Mouse (Mus musculus) forebrain, postnatal 0 days (tissue): ENCODE measurements at regions not wholly inside any gene's neighbourhood (a gene's known extent, or its start where the extent isn't known, plus 50 kb on each side); places are given as distances from the start of the nearest gene placed in this dataset.
"Not testable (repeated sequence)": the region's sequence is repeated elsewhere in the genome, so short reads cannot be mapped to it uniquely, and the experiment has no call there.

Experiments
- ATAC-seq: fragments of 200-750 bp; cut with Nextera tagmentation; 2 replicates; pipeline ENCODE4 v1.8.0; 2017; ENCODE audit warnings: mild to moderate bottlenecking, moderate library complexity
- DNase-seq: peaks from one replicate; pipeline ENCODE4 v3.0.0-alpha.2; 2015
- H3K27ac ChIP-seq: fragments of 300-500 bp; sonication (generic); 2 replicates; pipeline ENCODE4 v1.5.1; 2014; ENCODE audit warnings: low read depth, mild to moderate bottlenecking, antibody characterized with exemption, low read length, moderate library complexity, mixed read lengths
- H3K27me3 ChIP-seq: fragments of 300-500 bp; sonication (generic); 2 replicates; pipeline ENCODE4 v1.6.1; 2014; ENCODE audit warnings: mild to moderate bottlenecking, low read length, mixed read lengths; ENCODE audit not compliant: insufficient read depth
- H3K36me3 ChIP-seq: fragments of 300-500 bp; sonication (generic); 2 replicates; pipeline ENCODE4 v1.6.1; 2014; ENCODE audit warnings: mild to moderate bottlenecking, moderate library complexity; ENCODE audit not compliant: insufficient read depth
- H3K4me1 ChIP-seq: fragments of 300-500 bp; sonication (generic); 2 replicates; pipeline ENCODE4 v1.6.1; 2014; ENCODE audit warnings: antibody characterized with exemption; ENCODE audit not compliant: insufficient read depth
- H3K4me2 ChIP-seq: fragments of 300-500 bp; sonication (generic); 2 replicates; pipeline ENCODE4 v1.6.1; 2014; ENCODE audit warnings: low read depth, mild to moderate bottlenecking, moderate library complexity
- H3K4me3 ChIP-seq: fragments of 300-500 bp; sonication (generic); 2 replicates; pipeline ENCODE4 v1.5.1; 2014; ENCODE audit warnings: low read depth, low read length, mixed read lengths
- H3K9ac ChIP-seq: fragments of 300-500 bp; sonication (generic); 2 replicates; pipeline ENCODE4 v1.6.1; 2014; ENCODE audit warnings: mild to moderate bottlenecking
- H3K9me3 ChIP-seq: fragments of 300-500 bp; sonication (generic); 2 replicates; pipeline ENCODE4 v1.6.1; 2016; ENCODE audit warnings: low read length
- CTCF ChIP-seq: sonication (generic); IDR thresholded peaks from 2 replicates; pipeline ENCODE4 v1.5.1; 2016; ENCODE audit warnings: antibody characterized with exemption, control low read depth, low read depth
- WGBS: fragments of 180-500 bp; shearing (Covaris S2); extraction: QIAGEN DNeasy Blood & Tissue Kit; methylation state at CpG from one replicate; pipeline ENCODE4 v1.1.7; 2014; 5-methylcytosine and 5-hydroxymethylcytosine counted together

GRCm38 (mm10) chrX:154717526-154717925 is 138.4 kb upstream of the Samt2 start:
- not testable (repeated sequence) for H3K4me1 ChIP-seq, H3K9ac ChIP-seq, H3K4me3 ChIP-seq, H3K36me3 ChIP-seq, DNase-seq, H3K27ac ChIP-seq, ATAC-seq, H3K4me2 ChIP-seq, H3K9me3 ChIP-seq, H3K27me3 ChIP-seq
- 86% methylated on average over 10 of the region's 10 CpGs for WGBS

DNA sequence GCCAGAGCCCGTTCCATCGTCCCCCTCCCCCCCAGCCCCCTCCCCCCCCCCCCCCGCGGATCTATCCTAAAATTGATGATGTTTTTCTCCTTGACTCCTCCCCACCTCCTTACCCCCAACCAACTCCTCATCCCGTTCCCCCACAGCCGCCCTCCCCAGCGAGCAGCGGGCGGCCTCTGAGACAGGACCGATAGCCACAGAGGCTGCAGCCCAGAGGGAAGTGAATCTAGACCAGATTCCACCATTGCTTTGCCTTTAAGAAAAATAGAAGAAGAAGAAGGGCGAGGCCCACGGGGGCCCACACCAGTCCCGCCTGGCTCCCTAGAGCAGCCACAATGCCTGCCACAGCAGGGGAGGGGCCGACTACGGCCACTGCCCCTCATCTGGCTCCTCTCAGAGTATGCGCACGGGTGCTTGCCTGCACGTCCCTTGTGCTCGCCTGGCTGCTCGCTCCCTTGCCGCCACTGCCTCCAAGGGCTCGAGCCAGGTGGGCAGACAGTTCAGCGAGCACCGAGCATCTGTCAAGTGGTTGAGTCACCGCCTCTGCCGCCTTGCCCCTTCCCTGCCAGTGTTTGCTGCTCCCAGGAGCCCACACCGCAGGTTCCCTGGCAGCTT is 134.6 kb upstream of the Samt2 start:
- Histone ChIP-seq H3K4me3 (peak overlapping the region; percentile 12; the same call in 1 of the 2 replicates), H3K9me3 (no peaks in the 10 kb centered on the region), H3K4me1 (no peaks in the 10 kb centered on the region), H3K27me3 (no peaks in the 10 kb centered on the region), H3K4me2 (peak overlapping the region; percentile 32), H3K27ac (no peak overlapping the region), H3K9ac (no peak overlapping the region), H3K36me3 (no peaks in the 10 kb centered on the region)
- TF ChIP-seq CTCF, result no peak
- ATAC-seq (peak; percentile 38; the same call in 1 of the 2 replicates), DNase-seq (peak; percentile 2)
- WGBS, result 48% methylated on average over 26 of the region's 27 CpGs

- H3K27me3 ChIP-seq, ATAC-seq, DNase-seq, H3K36me3 ChIP-seq, H3K27ac ChIP-seq, H3K9ac ChIP-seq, H3K9me3 ChIP-seq, H3K4me1 ChIP-seq, H3K4me2 ChIP-seq, H3K4me3 ChIP-seq: not testable (repeated sequence)
- WGBS, result 93% methylated on average over 8 of the region's 8 CpGs
Measured at GRCm38 (mm10) chrX:154712576-154712975, 133.4 kb upstream of the Samt2 start.

DNA sequence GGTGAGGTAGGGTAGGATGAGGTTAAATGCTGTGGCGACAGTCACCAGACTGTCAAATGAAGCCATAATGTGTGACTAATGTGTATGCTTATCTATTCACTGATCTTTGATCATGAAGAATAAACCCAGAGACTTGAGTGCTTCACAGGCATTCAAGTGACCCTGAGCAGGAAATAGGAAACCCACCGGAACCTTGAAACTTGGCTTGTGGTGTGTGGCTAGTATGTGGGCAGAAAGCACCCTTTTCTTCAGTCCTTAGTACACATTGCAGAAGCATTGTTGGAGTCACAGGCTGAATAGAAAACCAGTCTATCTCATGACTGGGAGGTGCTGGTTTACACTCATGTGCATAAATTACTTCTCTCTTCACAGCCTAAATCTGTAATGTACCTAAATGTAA is 91.4 kb upstream of the Samt2 start:
- not testable (repeated sequence) for H3K36me3 ChIP-seq, H3K4me2 ChIP-seq, H3K4me3 ChIP-seq, H3K27me3 ChIP-seq, H3K9ac ChIP-seq, H3K4me1 ChIP-seq, H3K9me3 ChIP-seq, DNase-seq, ATAC-seq, H3K27ac ChIP-seq
- WGBS, result 97% methylated on average over 1 of the region's 2 CpGs
